Mouse (Mus musculus) thymus, postnatal 4 days (tissue): ENCODE measurements around the gene Pdcd6ip.
"Not testable (repeated sequence)": the region's sequence is repeated elsewhere in the genome, so short reads cannot be mapped to it uniquely, and the experiment has no call there.

Source experiments
- DNase-seq: peaks from one replicate; pipeline ENCODE4 v3.0.0; 2021

The Pdcd6ip gene

DNA sequence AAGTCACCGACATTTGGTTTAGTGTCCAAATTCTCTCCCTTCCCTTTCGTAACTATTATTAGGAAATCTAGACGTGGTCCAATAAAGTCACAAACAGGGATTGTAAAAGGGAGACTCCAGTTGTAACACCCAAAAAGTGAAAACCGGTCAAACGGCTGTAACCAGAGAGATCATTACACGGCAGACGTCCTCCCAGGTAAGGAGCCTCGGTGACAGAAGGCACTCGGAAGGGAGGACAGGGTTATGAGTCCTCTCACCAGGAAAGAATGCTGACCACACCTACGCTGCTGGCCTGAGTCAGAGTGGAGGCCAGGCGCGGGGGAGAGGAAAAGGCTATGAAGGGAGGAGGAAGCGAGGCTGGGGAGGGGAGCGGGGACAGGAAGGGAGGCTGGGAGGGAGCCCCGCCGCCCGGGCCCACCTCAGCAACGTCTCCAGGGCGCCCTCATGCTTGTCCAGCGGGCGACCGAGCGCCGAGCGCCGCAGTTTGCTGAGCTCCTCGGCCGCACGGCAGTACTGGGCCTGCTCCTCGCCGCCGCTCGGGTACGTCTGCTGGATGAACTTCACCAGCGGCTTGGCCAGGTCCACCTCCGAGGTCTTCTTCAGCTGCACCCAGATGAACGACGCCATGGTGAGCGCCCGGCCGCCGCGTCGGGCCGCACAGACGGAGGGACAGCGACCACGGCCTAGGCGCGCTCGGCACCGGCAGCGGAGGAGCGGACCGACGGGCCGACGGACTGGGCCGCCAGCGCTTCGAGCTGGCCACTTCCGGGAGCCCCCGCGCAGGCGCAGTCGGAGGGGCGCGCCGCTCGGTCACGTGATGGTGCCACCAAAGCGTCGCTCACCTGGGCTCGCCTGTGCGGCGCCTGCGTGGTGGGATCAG, at the start of gene Pdcd6ip:
Pdcd6ip (minus strand) TSS at position 779 of the 880 bp plus-strand sequence.
- peak; percentile 96 for DNase-seq

DNA sequence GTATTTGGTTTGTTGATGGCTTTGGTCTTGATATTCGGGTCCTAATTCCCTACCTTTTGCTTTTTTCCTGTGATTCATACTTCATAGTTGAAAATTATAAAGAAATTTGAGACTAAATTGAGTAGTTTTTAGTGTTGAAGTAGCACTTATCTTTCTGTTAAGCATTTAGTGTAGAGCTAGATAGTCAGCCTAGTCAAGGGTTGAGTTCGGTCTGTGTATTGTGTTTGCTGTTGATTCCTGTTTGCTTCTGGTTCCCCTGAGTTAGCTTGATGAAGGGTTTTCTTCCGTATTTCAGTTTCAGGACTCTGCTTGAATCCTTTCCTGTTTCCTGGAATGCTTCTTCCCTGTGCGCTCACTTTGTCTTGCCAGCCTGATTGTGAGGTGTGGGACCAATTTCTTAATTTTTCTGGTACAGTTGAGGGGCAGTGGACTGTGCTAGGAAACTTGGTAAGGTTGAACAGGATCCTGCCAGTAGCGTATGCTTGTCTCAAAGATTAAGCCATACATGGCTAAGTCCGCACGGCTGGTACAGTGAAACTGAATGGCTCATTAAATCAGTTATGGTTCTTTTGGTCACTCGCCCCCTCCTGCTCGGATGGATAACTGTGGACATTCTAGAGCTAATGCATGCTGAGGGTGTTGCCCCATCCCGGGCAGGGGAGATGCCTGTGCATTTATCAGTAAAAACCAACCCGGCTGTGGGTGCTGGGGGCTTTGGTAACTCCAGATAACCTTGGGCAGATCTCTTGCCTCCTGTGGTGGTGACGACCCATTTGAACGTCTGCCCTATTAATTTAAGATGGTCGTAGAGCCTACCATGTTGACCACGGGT, 48.0 kb upstream of the Pdcd6ip start:
- DNase-seq, result no peak

DNA sequence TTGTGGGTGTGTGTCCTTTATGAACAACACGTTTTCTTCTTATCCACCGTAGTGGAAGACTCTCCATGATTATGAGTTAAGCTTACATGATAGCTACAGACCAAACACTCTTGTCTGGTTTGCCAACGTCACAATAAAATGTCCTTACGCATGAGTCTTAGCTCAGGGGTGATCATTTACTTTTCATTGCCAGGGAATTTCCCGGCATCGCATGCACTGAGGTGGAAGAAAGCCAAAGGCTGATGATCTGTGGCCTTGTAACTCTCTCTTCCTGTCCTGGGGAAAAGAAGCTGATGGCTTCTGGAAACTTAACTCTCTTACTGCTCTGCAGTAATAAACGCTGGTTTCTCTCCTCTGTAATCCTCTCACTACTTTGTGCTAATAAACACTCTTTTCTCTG, 41.3 kb upstream of the Pdcd6ip start:
- DNase-seq, result no peak

DNA sequence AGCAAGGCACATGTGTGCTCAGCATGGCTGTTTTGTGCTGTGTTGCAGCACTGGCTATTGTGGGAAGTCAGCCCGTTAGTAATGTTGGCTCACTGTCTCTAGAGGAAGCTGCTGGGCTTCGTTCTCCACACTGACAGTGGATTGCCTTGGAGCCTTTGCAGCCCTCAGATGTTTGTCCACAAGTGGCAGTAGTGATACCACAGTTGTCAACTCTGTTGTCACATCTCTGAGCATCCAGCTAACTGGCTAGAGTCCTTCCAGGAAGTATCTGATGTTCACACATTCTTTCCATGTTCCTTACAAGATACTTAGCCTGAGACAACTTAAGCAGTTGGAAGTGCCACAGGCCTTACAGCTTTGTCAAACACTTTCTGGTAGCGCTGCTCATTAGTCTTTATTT, 35.2 kb upstream of the Pdcd6ip start:
- no peak for DNase-seq

DNA sequence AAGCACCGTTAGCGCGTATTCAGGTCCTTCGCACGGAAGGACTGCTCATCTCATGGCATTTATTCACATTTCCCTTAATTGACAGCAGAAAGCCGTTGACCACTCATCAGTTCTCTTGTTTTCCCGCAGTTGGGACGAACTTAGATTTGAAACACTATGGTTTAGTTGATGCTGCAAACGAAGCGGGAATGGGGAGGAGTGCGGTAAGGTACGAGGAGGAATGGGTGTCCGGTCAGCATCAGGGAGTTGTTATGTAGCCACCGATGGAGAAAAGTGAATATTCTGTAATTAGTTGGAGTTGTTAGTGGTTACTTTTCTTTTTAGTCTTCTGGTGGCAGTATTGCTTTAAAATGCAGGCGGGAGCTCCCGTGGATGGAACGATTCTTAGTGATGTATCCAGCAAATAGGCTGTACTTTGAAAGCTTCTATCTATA, 34.3 kb upstream of the Pdcd6ip start:
- peak; percentile 15 for DNase-seq

DNA sequence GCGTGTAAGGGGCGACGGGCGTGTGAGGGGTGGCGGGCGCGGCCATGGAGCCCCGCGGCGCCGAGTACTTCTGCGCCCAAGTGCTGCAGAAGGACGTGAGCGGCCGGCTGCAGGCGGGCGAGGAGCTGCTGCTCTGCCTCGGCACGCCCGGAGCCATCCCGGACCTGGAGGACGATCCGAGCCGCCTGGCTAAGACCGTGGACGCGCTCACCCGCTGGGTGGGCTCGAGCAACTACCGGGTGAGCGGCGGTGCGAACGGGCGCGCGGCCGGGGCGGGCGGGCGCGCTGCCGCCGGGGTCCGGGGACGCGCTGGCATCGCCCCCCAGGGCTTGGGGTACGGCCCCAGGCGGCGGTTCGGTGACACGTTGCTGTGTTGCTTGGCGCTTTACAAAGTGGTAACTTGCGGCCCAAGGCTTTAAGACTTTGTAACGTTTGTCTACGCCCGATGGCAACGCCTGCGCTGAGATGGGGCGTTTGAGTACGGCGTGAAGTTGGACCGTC, 33.6 kb upstream of the Pdcd6ip start:
- peak; percentile 81 for DNase-seq

DNA sequence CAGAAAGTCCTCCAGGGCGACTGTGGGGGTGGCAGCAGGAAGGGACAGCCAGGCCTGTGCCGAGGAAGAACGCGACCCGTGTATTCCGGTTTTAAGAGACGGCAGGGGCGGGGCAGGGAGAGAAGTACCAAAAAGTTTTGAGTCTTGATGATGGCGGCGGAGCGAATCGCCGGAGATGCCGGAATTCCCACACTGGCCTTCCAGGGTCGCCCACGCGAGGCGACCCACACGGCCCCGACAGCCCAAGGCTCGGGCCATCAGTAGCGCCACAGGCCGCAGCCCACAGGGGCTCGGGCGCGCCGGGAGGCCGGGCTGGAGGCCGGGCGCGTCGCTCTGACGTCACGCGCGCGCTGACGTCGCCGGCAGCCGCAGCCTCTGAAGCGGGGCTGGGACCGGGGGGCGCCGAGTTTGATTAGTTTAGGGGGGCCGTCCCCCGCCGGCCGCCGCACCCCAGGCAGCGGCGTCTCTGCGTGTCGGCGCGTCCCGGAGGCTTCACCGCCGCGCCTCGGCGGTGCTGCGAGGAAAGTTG, 33.1 kb upstream of the Pdcd6ip start, which contains the start of gene Clasp2:
Clasp2 (plus strand) TSS at position 366 of the 529 bp plus-strand sequence.
- peak; percentile 85 for DNase-seq

DNA sequence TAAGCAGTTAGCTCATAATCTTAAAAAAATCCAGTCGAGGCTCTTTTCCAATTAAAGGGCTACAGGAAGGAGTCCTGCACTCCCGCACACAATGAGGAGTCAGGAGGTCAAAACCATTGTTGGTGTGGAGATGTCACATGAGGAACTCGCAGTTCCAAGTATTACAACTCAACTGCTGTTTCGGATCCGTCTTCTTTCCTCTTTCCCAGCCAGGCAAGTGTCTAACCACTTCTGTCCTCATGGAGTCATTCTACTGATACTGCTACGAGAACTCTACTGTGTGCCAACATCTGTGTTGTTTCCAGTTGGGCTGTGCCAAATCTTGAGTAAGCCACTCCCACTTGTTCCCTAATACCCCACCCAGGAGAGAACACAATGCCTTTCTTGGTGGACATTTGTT, 30.9 kb upstream of the Pdcd6ip start:
- no peak for DNase-seq

DNA sequence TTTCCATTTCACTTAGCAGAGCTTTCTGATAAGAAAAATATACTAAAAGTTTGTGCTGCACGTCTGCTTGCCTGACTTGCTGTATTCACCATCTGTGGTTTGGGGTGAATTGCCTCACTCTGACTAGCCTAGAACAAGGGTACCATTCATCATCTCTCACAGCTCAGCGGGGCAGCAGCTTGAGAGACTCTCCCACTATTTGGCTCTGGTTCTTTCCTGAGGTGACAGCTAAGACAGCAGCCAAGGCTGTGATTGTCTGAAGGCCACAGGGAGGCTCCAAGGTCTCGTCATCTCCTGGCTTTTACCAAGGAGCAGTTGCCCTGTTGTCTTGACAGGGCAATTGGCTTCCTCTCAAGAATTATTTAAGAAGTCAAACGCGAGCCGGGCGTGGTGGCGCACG, 30.0 kb upstream of the Pdcd6ip start:
- DNase-seq, result no peak

DNA sequence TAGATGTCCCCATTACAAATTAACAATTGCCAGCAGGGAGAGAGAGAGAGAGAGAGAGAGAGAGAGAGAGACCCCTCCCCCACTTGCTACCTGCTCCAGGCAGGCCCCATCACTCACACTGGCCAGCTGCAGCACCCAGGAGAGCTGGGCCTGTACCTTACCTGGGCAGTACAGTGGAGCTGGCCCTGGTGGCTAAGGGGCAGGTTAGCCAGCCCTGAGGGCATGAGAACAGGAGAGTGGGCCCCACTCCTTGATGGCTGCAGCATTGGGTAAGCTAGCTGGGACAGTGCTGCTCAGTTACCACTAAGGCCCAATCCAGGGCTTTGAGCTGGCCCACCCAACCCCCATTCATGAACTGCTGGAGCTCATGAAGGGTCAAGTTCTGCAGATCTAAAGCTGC, 27.9 kb upstream of the Pdcd6ip start:
- DNase-seq, result no peak

DNA sequence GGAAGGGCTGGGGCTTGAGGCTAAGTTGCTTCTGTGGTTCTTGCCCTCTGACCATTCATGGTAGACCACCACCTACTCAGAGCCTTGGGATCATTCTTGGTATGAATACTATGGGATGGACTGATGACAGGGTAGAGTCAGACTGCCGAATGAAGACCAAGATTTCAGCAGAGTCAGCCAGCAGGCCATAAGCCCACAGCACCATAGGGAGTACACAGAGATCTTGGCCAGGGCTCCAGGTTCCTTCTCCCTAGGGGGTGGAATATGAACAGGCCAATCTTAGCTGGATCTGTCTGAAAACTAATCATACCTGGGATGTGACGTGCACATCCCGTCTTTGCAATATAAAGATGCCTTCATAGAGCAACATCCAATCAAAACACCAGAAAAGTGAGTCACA, 23.5 kb upstream of the Pdcd6ip start:
- DNase-seq, result no peak

DNA sequence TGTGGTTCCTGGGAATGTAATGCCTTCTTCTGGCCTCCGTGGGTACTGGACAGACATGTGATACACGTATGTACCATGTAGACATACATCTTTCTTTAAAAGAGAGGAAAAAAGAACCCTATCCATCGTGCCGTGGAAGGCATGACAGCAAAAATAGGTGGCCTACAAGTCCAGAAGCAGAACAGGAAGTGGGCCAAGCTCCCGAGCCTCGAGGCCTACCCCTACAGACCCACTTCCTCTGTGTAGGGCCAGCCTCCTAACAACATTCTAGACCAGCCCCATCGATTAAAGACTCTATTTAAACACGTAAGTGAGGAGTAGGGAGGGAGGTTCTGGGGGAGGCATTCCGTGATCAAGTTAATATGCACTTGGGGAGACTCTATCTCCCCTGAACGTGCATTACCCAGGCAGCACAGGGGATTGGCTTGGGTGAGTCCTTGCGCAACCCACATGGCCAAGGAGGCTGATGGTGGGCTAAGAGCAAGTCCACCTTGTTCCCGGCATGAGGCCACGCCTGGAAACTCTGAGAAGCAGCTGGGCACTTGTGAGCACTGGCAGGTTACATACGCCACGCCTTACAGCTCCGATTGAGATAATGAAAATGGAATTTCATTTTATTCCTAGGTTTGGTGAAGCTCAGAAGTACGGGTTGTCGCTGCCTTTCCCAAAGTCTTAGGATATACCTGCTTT, 19.1 kb upstream of the Pdcd6ip start:
- DNase-seq, result no peak

DNA sequence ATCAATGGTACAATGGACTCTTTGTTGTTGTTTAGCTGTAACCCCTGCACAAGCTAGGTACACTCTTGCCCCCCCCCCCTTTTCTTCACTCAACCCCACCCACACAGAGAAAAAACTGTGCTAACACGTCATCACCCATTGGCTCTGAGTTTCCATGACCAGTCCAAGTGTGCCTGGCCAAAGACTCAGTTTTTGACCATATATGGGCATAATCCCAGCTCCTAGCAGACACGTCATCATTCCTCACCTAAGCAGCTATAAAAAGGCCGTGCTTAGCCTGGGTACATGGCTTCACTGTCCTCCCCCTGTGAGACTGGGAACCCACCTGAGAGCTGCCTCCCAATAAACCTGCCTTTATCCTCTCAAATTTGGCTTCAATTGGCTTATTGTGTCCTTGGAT, 18.1 kb upstream of the Pdcd6ip start:
- DNase-seq, result no peak

DNA sequence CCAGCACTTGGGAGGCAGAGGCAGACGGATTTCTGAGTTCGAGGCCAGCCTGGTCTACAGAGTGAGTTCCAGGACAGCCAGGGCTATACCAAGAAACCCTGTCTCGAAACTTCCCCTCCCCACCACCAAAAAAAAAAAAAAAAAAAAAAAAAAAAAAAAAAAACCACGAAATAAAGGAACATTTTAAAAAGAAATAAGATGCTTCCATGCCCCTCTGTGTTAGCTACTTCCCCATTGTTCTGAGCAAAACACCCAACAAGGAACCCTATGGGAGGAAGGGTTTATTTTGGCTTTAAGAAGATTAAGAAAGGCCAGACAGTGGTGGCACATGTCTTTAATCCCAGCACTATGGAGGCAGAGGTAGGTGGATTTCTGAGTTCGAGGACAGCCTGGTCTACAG, 17.6 kb upstream of the Pdcd6ip start:
- DNase-seq, result not testable (repeated sequence)

DNA sequence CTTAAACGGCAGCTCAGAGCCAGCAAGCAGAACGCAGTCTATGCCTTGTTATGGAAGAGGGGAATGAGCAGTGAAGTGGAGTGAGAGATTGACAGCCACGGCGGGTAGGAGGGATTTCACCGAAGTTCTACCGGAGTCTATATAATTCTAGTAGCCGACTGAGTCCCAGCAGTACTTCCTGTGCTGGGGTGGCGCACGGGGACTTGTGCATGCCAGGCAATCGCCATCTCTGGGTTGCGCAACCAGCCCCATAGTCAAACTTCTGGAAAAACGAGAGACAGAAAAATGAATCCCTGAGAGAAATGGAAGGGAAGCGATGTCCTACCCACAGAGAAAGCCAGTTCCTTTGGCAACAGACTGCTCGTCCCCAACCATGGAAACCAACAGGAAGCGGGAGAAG, 16.6 kb upstream of the Pdcd6ip start:
- no peak for DNase-seq

DNA sequence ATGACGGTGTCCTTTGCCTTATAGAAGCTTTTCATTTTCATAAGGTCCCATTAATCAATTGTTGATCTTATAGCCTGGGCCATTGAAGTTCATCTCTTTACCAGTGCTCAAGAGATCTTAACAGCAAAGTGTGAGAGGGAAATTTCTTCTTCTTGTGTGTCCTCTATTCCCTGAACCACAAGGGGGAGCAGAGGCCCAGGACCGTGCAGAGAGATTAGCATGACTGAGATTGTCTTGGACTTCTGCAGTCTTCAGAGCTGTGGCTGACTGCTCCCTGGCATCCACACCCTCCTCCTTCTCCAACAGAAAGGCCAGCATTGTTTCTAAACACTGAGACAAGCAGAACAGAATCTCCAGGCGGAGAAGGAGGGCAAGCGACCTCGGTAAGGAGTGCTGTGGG, 11.0 kb upstream of the Pdcd6ip start:
- peak; percentile 42 for DNase-seq

DNA sequence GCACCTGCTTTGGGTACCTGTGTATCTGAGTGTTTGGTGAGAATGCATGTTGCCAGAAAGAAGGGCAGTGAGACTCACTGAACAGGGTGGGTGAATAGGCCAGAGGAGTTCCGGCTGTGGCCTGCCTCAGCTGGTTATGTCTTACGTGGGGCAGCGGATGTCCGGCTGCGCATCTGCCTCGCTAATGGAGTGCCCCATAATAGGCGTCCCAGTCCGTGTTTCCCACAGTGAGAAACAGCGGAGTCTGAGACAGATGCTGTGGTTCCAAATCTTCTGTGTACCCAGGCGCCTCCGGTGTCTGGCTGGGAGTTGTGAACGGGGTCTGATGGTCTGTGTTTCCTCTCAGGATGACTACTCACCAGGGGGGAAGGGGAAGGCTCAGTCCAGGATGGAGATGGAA, 2.8 kb upstream of the Pdcd6ip start:
- no peak for DNase-seq

DNA sequence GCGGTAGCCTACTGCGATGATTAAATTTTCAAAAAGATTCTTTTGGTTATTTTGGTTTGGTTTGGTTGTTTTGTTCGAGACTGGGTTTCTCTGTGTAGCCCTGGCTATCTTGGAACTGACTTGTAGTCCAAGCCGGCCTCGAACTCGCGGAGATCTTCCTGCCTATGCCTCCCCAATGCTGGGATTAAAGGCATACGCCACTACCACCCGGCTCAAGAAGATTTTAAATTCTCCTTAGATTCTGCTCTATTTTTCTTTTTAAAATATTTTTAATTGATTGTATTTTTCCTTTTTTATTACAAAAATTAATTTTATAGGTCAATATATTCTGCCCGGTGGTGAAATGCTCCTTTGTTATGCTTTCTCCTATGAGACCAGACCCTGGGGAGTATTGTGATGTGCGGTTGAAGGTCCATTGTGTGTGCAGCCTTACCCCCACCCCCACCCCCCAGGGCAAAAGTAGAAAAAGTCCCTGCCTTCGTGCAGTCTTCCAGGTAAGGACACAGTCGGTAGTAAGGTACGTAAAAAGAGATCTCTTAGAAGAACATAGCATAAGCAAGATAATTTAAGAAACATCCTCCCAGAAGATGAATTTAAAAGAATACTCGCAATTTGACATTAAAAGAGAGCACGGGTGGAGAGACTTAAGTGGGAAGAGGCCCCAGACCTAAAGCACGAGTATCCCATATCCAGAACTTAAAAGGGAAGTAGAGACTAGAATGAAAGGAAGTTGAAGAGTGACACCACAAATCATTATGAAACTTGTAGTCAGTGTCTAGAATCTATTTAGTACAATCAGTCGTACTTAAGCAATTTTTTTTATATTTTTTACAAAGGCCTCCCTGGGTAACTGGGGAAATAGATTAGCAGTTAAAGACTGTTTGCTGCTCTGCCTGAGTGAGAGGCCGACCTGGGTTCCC, 562 bp upstream of the Pdcd6ip start:
- no peak for DNase-seq

DNA sequence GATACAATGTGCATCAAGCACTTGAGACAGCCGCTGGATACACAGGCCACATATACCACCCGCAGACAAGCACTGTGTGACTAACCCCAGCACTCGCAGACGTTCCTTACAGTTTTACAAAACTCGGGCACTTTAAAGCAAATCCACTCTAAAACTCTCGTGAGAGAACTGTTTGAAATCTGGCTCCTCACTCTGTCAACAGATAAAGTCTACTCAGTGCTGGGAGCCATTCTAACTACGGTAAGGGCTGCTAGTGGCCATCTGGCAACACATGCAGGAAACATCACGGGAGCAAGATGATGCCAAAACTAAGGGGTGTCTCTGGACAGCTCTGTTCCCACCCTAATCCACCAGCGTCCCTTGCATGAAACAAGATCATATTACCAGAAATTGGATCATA, 1.2 kb downstream of the Pdcd6ip start:
- no peak for DNase-seq

DNA sequence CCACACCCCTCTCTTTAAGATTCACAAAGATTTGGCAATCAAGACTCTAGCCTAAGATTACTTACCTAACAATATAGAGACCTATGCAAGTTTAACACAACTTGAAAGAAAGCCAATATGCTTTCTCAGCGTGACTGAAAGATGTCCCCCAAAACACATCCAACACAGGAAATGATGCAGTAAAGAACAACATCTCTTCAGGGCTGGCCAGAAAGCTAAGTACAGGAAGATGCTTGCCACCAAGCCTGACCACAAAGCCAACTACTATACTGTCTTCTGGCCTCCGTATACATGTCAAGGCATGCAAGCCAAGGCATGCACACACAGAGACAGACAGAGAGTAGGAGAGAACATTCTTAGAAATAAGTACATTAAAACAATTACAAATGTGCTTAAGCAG, 2.0 kb downstream of the Pdcd6ip start:
- no peak for DNase-seq

DNA sequence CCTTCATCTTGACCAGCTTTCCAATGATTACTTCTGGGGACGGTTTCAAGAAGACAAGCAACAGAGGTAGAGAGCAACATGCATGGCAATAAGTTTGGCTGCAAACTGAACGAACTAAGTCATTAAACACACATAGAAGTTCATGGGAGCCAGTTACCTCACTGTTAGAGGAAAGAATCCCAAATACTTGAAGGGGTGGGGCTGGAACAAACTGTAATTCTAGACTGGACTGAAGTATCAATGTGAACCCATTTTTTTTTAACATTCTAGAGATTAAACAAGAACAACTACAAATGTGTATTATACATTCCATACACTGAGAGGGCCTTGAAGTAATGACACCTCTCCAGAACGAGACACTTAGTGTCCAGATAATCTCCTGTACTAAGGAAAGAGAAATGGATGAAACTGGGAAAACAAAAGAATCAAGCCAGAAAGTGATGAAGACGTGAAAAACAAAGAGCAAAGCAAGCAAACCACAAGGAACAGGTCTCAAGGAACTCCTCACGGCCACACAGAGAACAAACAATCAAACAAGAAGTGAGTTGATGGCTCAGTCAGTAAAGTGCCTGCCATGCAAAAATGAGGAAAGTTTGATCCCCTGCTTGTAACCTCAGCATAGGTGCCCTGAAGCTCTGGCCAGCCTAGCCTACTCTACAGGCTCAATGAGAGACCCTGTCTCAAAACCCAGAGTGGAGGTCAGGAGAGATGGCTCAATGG, 6.5 kb downstream of the Pdcd6ip start:
- DNase-seq, result no peak
